Mouse (Mus musculus): ENCODE data around the gene Kif18a.

DNA sequence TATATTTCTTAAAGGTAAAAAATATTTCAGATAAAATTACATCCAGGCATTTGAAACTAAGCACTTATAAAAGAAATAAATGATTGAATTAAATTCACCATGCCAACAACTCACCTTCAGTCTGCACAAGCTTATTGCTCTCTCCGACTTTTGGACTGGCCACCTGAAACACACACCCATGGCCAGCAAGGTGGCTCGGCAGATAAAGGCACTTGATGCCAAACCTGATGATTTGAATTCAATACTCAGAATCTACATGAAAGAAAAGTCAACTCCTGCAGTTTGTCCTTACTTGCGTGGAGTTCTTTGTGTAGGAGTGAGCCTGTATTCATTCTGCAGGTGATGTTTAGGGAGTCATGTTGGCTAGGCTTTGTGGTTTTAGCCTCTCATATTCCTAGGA, 3.6 kb downstream of the Kif18a start:
- no peak for TF ChIP-seq CTCF (IDR thresholded peaks at IDR 0.05; ENCODE audit: low read depth)
- TF ChIP-seq EP300 (IDR thresholded peaks at IDR 0.05; ENCODE audit: low read depth): no peak
